Mouse (Mus musculus) lung, postnatal 4 days (tissue): ENCODE results near the gene Capn9.
A peak's percentile ranks its signal among the peaks of the same experiment; 100 is the strongest.

Source experiments
- DNase-seq, 2 experiments: peaks; one replicate each; pipeline ENCODE4 v3.0.0; 2021

Capn9 gene

DNA sequence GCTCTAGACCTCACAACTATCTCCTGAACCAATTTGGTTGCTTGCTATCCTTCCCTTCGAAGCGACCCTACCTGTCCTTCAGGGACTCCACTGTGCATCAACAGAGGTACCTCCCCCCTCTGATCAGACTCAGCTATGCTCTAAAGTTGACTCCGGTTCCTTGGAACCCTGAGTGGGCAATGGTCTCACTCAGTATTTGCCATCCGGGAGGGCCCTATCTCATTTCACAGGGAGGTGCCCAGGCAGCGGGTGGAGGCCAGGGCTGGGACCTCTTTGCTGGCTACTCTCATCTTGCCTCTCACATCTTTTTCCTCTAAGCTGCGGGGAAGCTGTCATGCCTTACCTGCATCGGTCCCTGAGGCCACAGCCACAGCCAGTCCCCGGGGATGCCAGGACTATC lies at the start of gene Capn9:
Gene Capn9, plus strand, starts transcription at position 301 of the 400 bp plus-strand sequence.
- DNase-seq, result peak in 1 of 2 experiments; percentile 17

GRCm38 (mm10) chr8:124526261-124526660 lies 49.6 kb upstream of the Capn9 start:
- DNase-seq, result no peak

DNA sequence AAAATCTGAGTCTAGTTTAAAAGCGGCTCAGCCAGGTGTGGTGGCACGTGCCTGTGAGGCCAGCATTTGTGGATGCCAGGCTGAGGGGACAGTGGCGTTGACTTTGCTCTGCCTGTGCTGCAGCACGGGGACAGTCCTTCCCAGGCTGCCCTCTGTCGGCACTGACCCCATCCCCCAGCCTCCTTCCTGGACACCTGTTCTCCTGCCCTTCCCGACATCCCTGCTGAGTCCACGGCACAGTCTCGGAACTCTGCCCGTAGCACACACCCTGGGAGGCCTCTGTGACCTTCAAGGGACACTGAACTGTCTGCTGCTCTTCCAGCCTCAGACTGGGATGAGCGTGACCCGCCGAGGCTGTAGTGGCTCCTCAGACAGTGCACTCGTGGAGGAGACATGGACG lies 45.8 kb upstream of the Capn9 start:
- no peak for DNase-seq

DNA sequence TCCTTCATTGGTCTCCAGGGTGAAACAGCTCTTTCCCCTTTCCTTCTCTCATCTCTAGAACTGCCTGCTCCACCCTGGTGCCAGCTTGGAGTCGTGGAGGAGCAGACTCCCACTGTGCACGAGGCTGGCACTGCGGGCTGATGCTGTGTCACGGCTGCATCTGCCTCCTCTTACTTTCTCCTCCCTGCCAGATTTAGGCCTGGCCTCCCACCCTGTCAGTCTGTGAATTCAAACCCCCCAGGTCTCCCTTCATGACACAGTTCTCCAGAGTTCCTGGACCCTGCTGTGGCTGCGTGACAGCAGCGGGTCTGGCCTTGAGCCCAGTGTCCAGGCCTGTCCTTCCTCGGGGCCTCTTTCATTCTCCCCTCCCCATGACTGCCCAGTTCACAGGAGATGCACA lies 45.4 kb upstream of the Capn9 start:
- no peak for DNase-seq

GRCm38 (mm10) chr8:124530996-124531395 lies 44.9 kb upstream of the Capn9 start:
- no peak for DNase-seq

DNA sequence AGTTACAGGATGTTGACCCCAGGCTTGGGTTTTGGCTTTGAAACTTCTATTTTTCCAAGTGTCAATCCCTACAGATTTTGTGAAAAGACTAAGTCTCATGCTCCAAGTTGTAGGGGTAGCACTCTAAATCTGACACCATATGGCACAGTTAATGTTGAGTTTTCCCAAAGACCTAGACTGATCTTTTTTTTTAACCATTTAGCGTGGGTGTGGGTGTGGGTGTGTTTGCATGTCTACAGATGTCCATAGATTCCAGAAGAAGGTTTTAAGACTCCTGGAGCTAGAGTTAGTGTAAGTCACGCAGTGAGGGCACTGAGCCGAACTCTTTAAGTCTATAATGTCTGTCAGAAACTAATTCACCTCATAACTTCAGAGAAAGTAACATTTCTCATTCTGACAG lies 43.3 kb upstream of the Capn9 start:
- no peak for DNase-seq

- no peak for DNase-seq
Measured at GRCm38 (mm10) chr8:124535451-124535850, 40.5 kb upstream of the Capn9 start.

- no peak for DNase-seq
Measured at GRCm38 (mm10) chr8:124540906-124541305, 35.0 kb upstream of the Capn9 start.

GRCm38 (mm10) chr8:124542001-124542400 lies 33.9 kb upstream of the Capn9 start:
- DNase-seq, result no peak

GRCm38 (mm10) chr8:124543272-124543671 lies 32.6 kb upstream of the Capn9 start:
- no peak for DNase-seq

- peak; percentile 30 to 57 for DNase-seq
Measured at GRCm38 (mm10) chr8:124546371-124546770, 29.5 kb upstream of the Capn9 start.

DNA sequence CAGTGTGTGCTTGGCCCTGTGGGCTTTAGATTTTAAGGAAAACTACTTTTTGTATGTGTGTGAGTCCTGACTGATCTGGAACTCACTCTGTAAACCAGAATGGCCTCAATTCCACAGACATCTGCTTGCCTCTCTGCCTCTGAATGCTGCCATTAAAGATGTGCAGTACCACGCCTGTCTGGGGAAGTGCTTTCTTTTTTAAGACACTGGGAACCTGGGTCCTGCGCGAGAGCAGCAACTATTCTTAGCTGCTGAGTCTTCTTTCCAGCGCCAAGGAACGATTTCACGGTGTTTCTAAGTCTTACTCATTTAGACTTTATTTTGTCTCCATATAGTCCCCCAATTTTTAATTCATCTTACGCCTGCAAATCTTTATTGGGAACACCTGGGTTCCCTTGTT lies 29.1 kb upstream of the Capn9 start:
- DNase-seq, result no peak

DNA sequence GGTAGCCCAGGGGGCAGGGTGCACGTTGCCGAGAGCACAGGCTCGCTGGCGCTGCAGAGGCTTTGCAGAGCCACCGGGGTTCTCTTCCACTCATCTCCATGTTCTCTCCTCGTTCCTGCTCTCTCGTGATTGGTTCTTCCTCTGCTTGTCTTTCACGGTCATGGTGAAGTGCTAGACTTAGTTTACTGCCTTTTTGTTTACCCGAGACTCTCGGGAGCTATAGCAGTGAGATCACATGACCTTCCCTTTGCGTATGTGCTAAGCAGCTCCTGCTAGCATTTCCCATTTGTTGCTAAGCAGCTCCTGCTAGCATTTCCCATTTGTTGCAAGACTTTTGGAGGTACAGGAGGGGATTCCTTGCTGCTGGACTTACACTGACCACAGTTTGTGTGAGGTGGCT lies 28.6 kb upstream of the Capn9 start:
- DNase-seq, result no peak

- DNase-seq, result no peak
Measured at GRCm38 (mm10) chr8:124548187-124548586, 27.7 kb upstream of the Capn9 start.

DNA sequence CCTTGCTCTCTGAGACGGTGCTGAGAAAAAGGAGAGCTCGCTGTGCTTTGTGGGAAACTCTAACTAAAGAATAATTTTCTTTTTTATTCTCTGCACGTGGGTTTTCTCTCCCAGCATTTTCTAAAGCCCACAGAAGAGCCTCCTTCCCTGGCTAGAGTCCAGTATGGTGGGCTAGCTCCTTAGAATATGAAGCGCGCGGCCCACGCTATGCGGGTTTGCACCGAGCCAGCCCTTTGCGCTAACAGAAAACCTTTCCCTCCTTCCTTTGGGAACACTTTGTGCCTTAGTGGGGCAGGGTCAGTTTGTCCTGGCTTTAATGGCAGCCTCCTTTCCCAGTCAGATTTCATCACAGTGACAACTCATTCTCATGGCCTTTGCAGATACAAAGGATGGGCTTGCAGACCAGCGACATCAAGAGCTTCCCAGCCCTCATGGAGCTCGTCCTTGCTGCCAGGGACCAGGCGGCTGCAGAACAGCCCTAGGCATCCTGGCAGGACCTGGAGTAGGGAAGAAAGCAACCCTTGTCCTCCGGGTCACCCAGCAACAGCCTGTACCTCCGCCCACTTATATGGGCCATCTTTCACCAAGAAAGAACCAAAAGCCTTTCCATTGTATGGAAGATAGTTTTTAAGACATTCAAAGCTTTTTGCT lies 24.8 kb upstream of the Capn9 start:
- DNase-seq, result no peak

DNA sequence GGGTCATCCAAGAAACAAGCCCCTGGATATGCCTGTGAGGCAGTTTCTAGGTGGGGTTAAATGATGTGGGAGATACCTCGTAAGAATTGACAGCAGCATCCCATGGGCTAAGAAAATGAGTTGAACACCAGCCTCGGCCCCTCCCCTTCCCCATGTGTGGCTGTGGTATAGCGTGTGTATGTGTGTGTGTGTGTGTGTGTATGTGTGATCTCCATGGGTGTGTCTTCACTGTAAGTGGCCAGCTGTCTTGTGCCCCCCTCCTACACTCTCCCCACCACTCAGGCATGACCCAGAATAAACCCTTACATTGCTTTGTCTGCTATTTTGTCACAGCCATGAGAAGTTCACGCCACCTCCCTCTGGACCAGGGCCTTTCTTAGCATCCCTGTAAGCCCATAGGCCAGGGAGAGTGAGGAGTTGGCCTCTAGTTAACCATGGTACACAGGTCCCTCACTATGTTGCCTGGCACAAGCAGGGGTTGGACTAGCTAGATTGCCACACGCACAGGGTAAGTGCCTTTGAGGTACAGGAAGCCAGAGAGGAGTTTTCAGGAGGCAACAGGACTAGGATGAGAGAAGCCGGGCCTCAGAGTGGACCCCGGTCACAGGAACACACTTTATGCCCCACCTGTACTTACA lies 20.7 kb upstream of the Capn9 start:
- no peak for DNase-seq

- DNase-seq, result no peak
Measured at GRCm38 (mm10) chr8:124556164-124556563, 19.7 kb upstream of the Capn9 start.

DNA sequence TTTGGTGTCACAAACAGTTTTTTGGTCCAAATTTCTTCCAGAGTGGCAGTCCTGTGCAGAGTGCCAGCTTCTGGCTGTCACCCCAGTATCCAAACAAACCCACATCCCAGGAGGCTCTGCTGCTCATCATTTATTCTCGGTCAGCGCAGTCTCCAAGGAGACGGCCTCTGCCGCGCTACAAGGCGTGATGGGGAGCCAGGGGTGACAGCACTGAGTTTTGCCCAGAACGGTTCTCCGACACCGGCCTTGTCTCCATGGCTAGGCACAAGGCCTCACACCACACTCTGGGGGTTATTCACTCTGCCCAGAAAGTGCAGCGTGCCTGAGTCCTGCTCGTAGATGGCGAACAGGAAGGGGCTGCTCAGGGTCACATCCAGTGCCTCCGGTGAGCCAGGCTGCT lies 19.3 kb upstream of the Capn9 start:
- DNase-seq, result peak in 1 of 2 experiments; percentile 55

DNA sequence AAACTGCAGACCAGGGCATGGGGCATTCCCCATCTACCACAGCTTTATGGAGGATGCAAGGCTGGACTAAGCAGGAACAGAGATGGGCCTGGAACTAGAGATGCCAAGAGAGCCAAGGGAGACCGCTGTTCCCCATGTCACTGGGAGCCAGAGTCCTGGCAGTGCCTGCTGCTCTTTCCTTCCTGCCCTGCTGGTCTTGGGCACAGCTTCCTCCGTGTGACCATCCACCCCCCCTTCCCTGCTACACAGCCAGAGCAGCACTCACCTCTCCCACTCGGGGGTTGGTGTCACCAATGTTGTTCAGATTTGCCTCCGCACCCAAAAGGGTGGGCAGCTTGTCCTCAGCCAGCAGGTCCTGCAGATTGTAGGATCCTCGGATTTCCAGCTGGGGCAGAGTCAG lies 18.4 kb upstream of the Capn9 start:
- DNase-seq, result no peak

DNA sequence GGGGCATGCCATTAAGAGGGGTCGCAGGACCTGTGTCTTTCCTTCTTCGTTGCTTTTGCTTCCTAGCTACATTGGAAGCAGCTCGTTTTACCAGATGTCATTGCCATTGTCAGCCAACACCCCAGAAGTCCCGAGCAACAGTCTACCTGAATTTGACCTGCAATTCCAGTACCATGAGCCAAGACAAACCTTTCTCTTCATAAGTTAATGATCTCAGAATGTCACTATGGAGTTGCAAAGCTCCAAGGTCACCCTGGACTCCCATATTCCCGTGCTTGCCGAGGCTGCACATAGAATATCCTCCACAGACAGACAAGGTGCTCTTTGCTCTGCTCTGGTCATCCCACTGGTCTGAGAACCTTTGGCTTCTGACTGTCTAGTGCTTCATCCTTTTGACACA lies 8.8 kb upstream of the Capn9 start:
- no peak for DNase-seq

DNA sequence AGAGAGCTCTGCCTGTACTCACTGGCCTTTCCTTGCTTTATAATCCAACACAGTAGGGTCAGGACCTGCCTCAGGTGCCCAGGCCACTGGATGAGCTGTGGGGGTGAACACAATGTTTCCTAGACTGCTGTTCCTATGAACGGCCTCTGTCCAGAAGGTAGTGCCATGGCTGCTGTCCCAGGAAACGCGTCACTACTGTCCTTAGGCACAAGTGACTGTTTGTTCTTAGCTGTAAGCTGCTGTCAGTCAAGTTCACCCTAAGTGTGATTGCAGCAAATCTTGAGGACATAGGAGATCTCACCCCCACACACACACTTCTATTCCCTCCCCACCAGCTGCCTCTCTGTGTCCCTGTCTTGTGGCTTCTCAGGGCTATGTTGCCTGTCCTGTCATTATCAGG lies 8.3 kb upstream of the Capn9 start:
- no peak for DNase-seq

DNA sequence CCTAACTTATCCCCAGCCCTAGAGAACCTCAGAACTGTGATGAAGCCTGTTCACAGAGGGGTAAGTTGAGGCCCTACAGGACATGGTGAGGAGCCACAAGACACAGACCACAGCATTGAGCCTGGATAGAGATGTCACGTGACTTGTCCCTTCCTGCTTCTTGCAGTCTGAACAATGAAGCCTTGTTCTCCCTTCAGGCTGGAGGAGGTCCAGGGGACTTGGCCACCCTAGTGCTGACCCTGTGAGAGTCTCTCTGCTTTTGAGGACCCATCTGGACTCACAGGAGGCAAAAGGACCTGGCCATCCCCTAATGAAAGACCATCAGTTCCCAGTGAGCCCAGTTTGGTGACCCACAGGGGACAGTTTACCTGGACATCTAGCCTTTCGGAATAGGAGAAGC lies 6.8 kb upstream of the Capn9 start:
- DNase-seq, result peak in 1 of 2 experiments; percentile 25

DNA sequence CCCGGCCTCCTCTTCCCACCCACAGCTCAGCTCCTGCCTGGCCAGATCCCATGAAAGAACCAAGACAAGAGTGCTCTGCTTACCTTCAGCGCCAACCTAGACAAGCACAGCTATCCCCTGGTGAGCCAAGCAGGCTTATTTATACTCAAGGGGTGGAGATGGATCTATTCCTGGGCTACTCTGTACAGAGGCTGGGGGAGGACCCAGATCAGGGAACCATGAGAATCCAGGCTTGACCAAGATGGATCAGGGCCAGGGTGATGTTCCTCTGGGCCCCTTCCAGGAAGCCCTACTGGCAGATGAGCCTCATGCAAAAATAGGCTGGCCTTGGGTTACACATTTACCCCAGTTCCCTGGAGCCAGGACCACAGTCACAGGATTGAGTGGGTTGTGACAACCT lies 6.3 kb upstream of the Capn9 start, which contains the start of gene Agt:
Gene Agt, minus strand, starts transcription at position 114 of the 400 bp plus-strand sequence.
- DNase-seq, result peak; percentile 69 to 82

DNA sequence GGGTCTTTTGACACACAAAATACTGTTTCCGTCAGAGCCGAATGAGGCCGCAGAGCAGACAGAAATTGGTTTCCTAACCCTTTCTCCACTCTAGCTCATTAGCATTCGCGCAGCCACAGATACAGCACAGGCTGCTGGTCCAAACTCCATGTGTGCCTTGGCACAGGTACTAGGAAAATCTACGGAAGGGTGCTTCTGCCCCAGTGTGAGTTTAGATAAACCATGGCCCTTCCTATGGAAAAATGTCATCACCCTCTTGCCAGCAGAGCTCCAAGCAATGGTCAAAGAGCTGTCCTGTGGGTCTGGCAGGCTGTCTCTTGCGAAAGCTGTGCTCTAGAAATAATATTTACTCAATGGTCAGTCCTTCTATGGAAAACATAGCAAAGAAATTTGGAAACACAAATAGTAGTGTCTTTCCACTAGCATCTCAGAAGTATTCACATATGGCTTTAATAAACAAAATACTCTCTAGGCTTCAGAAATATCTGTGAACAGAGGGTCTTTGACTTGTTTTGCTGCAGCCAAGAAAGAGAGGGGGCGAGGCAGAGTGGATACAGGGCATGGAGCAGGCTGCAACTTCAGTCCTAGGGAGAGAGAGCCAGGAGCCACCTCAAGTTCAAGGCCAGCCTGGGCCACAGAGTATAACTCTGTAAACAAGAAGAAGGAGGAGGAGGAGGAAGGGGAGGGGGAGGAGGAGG lies 4.0 kb upstream of the Capn9 start:
- DNase-seq, result peak; percentile 55 to 82
